Mouse (Mus musculus) kidney, adult 8-10 months (tissue): ENCODE measurements at regions not wholly inside any gene's neighbourhood (a gene's known extent, or its start where the extent isn't known, plus 50 kb on each side); places are given as distances from the start of the nearest gene placed in this dataset.

ENCODE experiments used
- DNase-seq, 2 experiments: peaks; one replicate each; pipeline ENCODE4 v3.0.0; 2022

GRCm38 (mm10) chr1:88809756-88810155 lies 107.7 kb upstream of the Arl4c start:
- no peak for DNase-seq

GRCm38 (mm10) chr1:88813200-88813599 lies 111.2 kb upstream of the Arl4c start:
- no peak for DNase-seq

GRCm38 (mm10) chr1:88816376-88816945 lies 114.4 kb upstream of the Arl4c start:
- no peak for DNase-seq

GRCm38 (mm10) chr1:88825215-88825614 lies 123.2 kb upstream of the Arl4c start:
- no peak for DNase-seq

- no peak for DNase-seq
Observed at GRCm38 (mm10) chr1:88838661-88839274, 136.7 kb upstream of the Arl4c start.

- DNase-seq: no peak
Observed at GRCm38 (mm10) chr1:88839407-88839976, 137.5 kb upstream of the Arl4c start.

GRCm38 (mm10) chr1:88839977-88840628 lies 138.1 kb upstream of the Arl4c start:
- no peak for DNase-seq

- DNase-seq: no peak
Observed at GRCm38 (mm10) chr1:88840991-88841592, 139.1 kb upstream of the Arl4c start.

- no peak for DNase-seq
Observed at GRCm38 (mm10) chr1:88847333-88848091, 145.5 kb upstream of the Arl4c start.

- DNase-seq: no peak
Observed at GRCm38 (mm10) chr1:88848246-88848645, 146.2 kb upstream of the Arl4c start.

GRCm38 (mm10) chr1:88849421-88849820 lies 147.4 kb upstream of the Arl4c start:
- no peak for DNase-seq

GRCm38 (mm10) chr1:88851931-88852330 lies 149.9 kb upstream of the Arl4c start:
- no peak for DNase-seq

GRCm38 (mm10) chr1:88860871-88861589 lies 159.0 kb upstream of the Arl4c start:
- DNase-seq: no peak

- DNase-seq: no peak
Observed at GRCm38 (mm10) chr1:88861590-88861935, 159.5 kb upstream of the Arl4c start.

GRCm38 (mm10) chr1:88865436-88865835 lies 163.4 kb upstream of the Arl4c start:
- no peak for DNase-seq

GRCm38 (mm10) chr1:88866571-88866970 lies 164.6 kb upstream of the Arl4c start:
- no peak for DNase-seq

- DNase-seq: no peak
Observed at GRCm38 (mm10) chr1:88867138-88867537, 165.1 kb upstream of the Arl4c start.

GRCm38 (mm10) chr1:88869885-88870284 lies 167.9 kb upstream of the Arl4c start:
- DNase-seq: peak; percentile 47 to 75

- peak in 1 of 2 experiments; percentile 59 for DNase-seq
Observed at GRCm38 (mm10) chr1:88875356-88875755, 173.3 kb upstream of the Arl4c start.

GRCm38 (mm10) chr1:88877441-88877840 lies 175.4 kb upstream of the Arl4c start:
- DNase-seq: no peak

GRCm38 (mm10) chr1:88878831-88879230 lies 176.8 kb upstream of the Arl4c start:
- DNase-seq: no peak

GRCm38 (mm10) chr1:88879367-88879766 lies 177.3 kb upstream of the Arl4c start:
- no peak for DNase-seq
